Mouse (Mus musculus) left cerebral cortex, postnatal 36 days (tissue): ENCODE measurements around the gene Olfr432. TPM values are rescaled to one million over a fixed set of nuclear protein-coding genes. Genes with fewer than 3 reads are reported as not detected.

ENCODE experiments used
- DNase-seq, 2 experiments: peaks; one replicate each; pipeline ENCODE4 v3.0.0; 2021 to 2022; ENCODE audit warnings: low spot score in 2 of 2, mixed read lengths in 1 of 2
- intact Hi-C: fragments of 180-260 bp; cut with DNase I; formaldehyde crosslinking; loops from one replicate; pipeline ENCODE4 v1.15.1; 2025
- total RNA-seq, 2 experiments: library from RNA; stranded (reverse); gene quantifications; 2 replicates each; pipeline ENCODE4 v1.2.3; 2021

The Olfr432 gene
- total RNA-seq, 2 experiments from 2014 or later: not detected

GRCm38 (mm10) chr1:174103735-174104134 lies 54.7 kb downstream of the Olfr432 start:
- DNase-seq: no peak
- intact Hi-C loops: loop anchor here (2.0 to 10.0 kb wide), 3 partner anchors 249 to 647 kb away; no protein-coding TSS in a partner anchor

Other genes starting within 250 kb of the Olfr432 start
- under 1 TPM in 1 of 2 experiments, not detected in 1; 0.17 TPM for gene Ifi211, start 136.2 kb upstream of the Olfr432 start, total RNA-seq
- 1 to 10 TPM in 1 of 2 experiments, under 1 TPM in 1; 0.97 to 1.3 TPM for gene Mndal, start 106.7 kb upstream of the Olfr432 start, total RNA-seq
- gene Ifi203, start 106.5 kb upstream of the Olfr432 start, total RNA-seq: under 1 TPM; 0.39 to 0.62 TPM
- gene Ifi202b, start 66.5 kb upstream of the Olfr432 start, total RNA-seq: not detected
- gene Ifi205, start 17.4 kb upstream of the Olfr432 start, total RNA-seq: not detected
- gene Olfr433, start 8.5 kb upstream of the Olfr432 start, total RNA-seq: not detected
- gene Olfr430, start 17.4 kb downstream of the Olfr432 start, total RNA-seq: not detected
- gene Olfr429, start 35.1 kb downstream of the Olfr432 start, total RNA-seq: not detected
- gene Olfr427, start 47.7 kb downstream of the Olfr432 start, total RNA-seq: not detected
- not detected for gene Olfr231, start 72.0 kb downstream of the Olfr432 start, total RNA-seq
- not detected for gene Olfr424, start 82.3 kb downstream of the Olfr432 start, total RNA-seq
- not detected for gene Olfr420, start 106.4 kb downstream of the Olfr432 start, total RNA-seq
- gene Spta1, start 123.6 kb downstream of the Olfr432 start, total RNA-seq: under 1 TPM; 0.05 to 0.07 TPM
- gene Olfr419, start 202.9 kb downstream of the Olfr432 start, total RNA-seq: not detected